Mouse (Mus musculus): ENCODE results near the gene Ttc13. TPM values are rescaled to one million over a fixed set of nuclear protein-coding genes. Genes with fewer than 3 reads are reported as not detected.

Ttc13 gene
- polyA plus RNA-seq, 1 experiment from 2014 or later, result 49.7 TPM

DNA sequence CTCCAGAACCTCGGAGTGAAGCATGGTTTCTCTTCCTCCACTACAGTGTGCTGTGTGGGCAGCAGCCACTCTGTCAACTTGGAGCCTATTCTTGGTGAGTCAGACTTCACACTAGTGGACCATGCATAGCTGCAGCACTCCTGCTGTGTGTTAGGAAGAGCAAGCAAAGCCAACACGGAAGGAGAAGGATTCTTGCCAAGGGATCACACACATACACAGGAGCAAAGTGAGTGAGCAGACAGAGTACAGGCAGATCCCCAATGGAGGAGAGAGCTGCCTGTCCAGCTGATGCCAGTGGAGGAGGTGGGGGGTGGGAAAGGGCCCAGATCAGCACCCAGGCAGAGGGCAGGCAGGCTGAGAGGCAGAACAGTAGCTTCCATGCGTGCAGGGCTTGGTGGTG is 19.6 kb downstream of the Ttc13 start:
- Histone ChIP-seq H3K4me3 (no peak overlapping the region), H3K4me1 (no peaks in the 10 kb centered on the region), H3K4me2 (no peak overlapping the region), H3K9ac (no peak overlapping the region), H3K9me3 (no peaks in the 10 kb centered on the region), H3K27ac (no peak overlapping the region), H3K27me3 (no peaks in the 10 kb centered on the region), H3K36me3 (peaks cover 13% of the 10 kb centered on the region)
- 65% methylated on average over 3 of the region's 3 CpGs for WGBS
- ATAC-seq (ENCODE audit: borderline replicate concordance, extremely low read depth, low FRiP score, low TSS enrichment), result no peak

DNA sequence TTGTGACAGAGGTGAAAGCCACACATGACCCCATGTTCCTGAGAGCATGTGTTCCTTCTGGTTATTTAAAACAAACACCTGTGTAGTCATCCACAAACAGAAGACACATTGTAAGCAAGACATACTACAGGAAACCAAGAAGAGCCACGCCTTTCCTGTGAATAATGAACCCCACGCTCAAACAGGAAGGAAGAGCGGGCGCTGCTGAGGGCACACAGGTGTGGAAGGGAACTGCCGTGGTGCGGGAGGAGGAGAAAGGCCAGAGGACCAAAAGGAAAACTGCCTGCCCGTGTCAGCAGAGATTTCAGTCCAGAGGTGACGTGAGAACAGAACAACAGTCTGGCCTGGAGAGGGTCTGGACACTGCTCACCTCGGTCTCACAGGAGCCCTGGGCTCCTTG is 20.8 kb downstream of the Ttc13 start:
- no peak overlapping the region for H3K4me2 ChIP-seq
- H3K9ac ChIP-seq, result no peak overlapping the region
- ATAC-seq (ENCODE audit: borderline replicate concordance, extremely low read depth, low FRiP score, low TSS enrichment), result no peak
- H3K4me3 ChIP-seq, result no peak overlapping the region
- no peaks in the 10 kb centered on the region for H3K27me3 ChIP-seq
- no peak overlapping the region for H3K27ac ChIP-seq
- no peaks in the 10 kb centered on the region for H3K9me3 ChIP-seq
- peaks cover 13% of the 10 kb centered on the region for H3K36me3 ChIP-seq
- WGBS, result 76% methylated on average over 9 of the region's 9 CpGs
- no peaks in the 10 kb centered on the region for H3K4me1 ChIP-seq

DNA sequence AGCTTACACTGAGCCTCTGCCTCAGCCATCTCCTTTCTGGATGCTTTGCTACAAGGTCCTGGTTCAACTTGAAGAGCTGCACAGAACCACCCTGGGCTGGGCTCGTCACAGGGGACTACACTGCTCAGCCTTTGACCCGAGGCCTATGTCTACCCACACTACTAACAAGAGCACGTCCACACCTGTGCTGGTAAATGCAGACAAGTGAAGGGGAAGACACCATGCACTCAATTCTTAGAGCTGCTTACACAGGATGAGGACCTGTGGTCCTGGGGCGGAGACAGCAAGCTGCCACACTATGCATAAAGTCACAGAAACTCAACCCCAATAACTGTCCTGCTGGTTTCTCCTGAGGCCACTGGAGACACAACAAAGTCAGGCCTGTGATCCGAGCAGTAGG is 21.5 kb downstream of the Ttc13 start:
- no peaks in the 10 kb centered on the region for H3K4me1 ChIP-seq
- no peaks in the 10 kb centered on the region for H3K9me3 ChIP-seq
- H3K4me3 ChIP-seq, result no peak overlapping the region
- no peak overlapping the region for H3K9ac ChIP-seq
- no peak overlapping the region for H3K27ac ChIP-seq
- 80% methylated on average over 5 of the region's 5 CpGs for WGBS
- no peaks in the 10 kb centered on the region for H3K27me3 ChIP-seq
- no peak overlapping the region for H3K4me2 ChIP-seq
- H3K36me3 ChIP-seq, result peaks cover 13% of the 10 kb centered on the region
- no peak for ATAC-seq (ENCODE audit: borderline replicate concordance, extremely low read depth, low FRiP score, low TSS enrichment)

DNA sequence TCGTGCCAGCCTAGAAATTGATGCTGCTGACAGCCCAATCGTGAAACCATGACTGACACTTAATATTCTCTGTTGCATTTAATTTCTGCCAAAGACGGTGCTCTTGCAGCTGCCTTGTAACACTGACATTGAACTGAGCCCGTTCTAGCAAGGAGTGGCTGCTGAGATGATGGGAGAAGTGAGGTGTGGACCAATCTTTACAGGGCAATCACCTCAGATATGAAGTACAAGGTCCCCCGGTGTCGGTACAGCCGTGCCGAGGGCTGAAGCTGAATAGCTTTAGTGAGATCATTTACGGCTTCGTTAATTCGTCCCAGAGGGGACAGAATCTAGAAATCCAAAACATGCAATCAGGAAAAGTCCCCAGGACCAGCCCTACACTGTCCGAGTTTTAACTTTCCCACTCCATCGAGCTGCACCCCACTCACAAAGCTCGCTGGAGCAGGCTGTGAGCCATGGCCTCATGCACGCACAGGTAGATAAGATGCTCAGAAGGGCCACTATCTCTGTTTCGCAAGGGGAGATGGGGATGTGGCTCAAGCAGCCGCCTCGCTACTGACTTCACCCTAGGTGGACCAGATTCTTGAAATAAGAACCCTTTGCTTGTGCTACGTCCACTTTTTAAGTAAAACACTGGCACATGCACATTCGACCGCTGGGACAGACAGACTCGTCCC is 26.2 kb downstream of the Ttc13 start:
- H3K4me1 ChIP-seq, result no peaks in the 10 kb centered on the region
- H3K9me3 ChIP-seq, result no peaks in the 10 kb centered on the region
- H3K4me3 ChIP-seq, result no peak overlapping the region
- H3K9ac ChIP-seq, result no peak overlapping the region
- H3K36me3 ChIP-seq, result peaks cover 16% of the 10 kb centered on the region
- no peak overlapping the region for H3K4me2 ChIP-seq
- 92% methylated on average over 22 of the region's 22 CpGs for WGBS
- H3K27me3 ChIP-seq, result no peaks in the 10 kb centered on the region
- H3K27ac ChIP-seq, result no peak overlapping the region
- no peak for ATAC-seq (ENCODE audit: borderline replicate concordance, extremely low read depth, low FRiP score, low TSS enrichment)

DNA sequence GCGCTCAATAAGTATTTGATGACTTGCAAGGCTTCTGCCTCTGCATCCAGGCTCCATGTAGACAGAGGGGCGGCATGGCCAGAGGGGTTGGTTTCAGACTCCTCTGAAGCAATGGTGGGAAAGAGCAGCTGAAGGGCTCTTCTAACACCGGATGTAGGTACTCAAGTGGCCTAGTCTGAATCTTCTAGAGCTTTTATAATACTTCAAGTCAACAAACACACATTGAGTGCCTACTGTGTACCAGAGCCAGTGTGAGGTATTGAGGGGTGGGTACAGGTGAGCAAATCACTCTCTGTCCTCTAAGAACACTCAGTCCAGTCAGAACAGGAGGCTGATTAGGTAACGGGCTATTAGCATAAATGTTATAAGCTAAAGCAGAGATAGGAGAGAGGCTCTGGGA is 30.1 kb downstream of the Ttc13 start:
- Histone ChIP-seq H3K9me3 (no peaks in the 10 kb centered on the region), H3K27ac (peak overlapping the region; percentile 60), H3K4me3 (no peak overlapping the region), H3K9ac (no peak overlapping the region), H3K36me3 (peaks cover 16% of the 10 kb centered on the region), H3K4me2 (no peak overlapping the region), H3K27me3 (no peaks in the 10 kb centered on the region), H3K4me1 (no peaks in the 10 kb centered on the region)
- WGBS, result 70% methylated on average over 4 of the region's 4 CpGs
- peak; percentile 69 for ATAC-seq (ENCODE audit: borderline replicate concordance, extremely low read depth, low FRiP score, low TSS enrichment)

DNA sequence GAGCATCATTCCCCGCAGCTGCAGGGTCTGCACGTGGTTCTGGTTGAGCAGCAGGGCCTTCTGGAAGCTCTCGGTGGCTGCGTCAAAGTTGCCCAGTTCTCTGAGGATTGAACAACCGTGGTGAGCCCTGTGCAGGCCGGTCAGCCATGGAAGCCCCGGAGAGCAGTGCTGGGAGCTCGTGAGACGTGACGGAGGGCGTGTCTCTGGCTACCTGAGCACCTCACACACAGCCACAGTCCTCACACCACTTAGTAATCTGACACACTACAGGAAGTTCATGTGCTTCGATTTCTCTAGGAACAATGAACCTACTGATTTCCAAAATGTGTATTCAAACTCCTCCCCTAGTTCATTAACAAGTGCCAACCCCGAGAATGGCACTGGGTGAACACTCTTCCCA is 32.9 kb downstream of the Ttc13 start:
- Histone ChIP-seq H3K27ac (no peak overlapping the region), H3K4me1 (no peaks in the 10 kb centered on the region), H3K9me3 (no peaks in the 10 kb centered on the region), H3K4me3 (no peak overlapping the region), H3K9ac (no peak overlapping the region), H3K4me2 (no peak overlapping the region), H3K27me3 (no peaks in the 10 kb centered on the region), H3K36me3 (peaks cover 31% of the 10 kb centered on the region)
- no peak for ATAC-seq (ENCODE audit: borderline replicate concordance, extremely low read depth, low FRiP score, low TSS enrichment)
- WGBS, result 70% methylated on average over 13 of the region's 13 CpGs

DNA sequence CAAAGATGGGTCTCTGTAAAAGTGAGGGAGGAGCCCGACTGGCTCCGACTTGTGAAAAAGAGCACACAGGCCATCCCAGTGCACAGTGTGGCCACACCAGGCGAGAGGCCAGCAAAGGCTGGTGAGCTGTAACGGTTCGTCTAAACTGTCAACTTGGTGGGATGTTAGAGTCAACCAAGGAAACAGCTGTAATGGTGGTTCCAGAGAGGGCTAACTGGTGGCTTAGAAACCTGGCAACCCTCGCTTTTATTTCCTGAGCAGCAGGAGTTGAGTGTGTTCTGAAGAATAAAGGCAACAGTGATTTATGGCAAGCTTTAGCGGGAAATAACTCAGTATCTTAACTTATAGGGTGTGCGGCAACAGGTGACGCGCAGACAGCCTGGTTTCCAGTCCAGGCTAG is 39.6 kb downstream of the Ttc13 start:
- H3K27me3 ChIP-seq, result no peaks in the 10 kb centered on the region
- WGBS, result 79% methylated on average over 10 of the region's 10 CpGs
- peaks cover 17% of the 10 kb centered on the region for H3K4me1 ChIP-seq
- peak overlapping the region; percentile 10; the same call in 1 of the 2 replicates for H3K27ac ChIP-seq
- H3K9me3 ChIP-seq, result no peaks in the 10 kb centered on the region
- ATAC-seq (ENCODE audit: borderline replicate concordance, extremely low read depth, low FRiP score, low TSS enrichment), result no peak
- H3K4me2 ChIP-seq, result no peak overlapping the region
- H3K36me3 ChIP-seq, result peaks cover 52% of the 10 kb centered on the region
- no peak overlapping the region for H3K9ac ChIP-seq
- no peak overlapping the region for H3K4me3 ChIP-seq

DNA sequence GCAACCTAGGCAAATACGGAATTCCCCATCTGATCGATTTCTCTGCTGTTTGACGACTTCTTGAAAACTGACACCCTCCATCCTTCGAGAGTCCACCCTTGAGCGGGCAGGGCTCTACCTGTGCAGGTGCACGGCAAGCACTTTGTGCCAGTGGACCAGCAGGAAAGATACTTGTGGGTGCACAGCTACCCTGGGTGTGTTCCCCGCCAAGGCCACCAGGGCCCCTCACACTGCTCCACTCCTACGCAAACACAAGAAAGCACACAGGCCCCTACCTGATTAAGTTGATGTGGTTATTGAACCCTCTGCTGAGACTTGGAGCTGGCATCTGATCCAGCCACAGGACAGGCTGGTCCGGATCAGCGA is 40.0 kb downstream of the Ttc13 start:
- peaks cover 18% of the 10 kb centered on the region for H3K4me1 ChIP-seq
- no peak overlapping the region for H3K4me2 ChIP-seq
- H3K27ac ChIP-seq, result peak overlapping the region; percentile 10; the same call in 1 of the 2 replicates
- H3K36me3 ChIP-seq, result peaks cover 50% of the 10 kb centered on the region
- no peaks in the 10 kb centered on the region for H3K9me3 ChIP-seq
- H3K27me3 ChIP-seq, result no peaks in the 10 kb centered on the region
- 58% methylated on average over 10 of the region's 10 CpGs for WGBS
- H3K9ac ChIP-seq, result no peak overlapping the region; the same call in 1 of the 2 replicates
- H3K4me3 ChIP-seq, result no peak overlapping the region
- ATAC-seq (ENCODE audit: borderline replicate concordance, extremely low read depth, low FRiP score, low TSS enrichment), result peak; percentile 53; the same call in 1 of the 2 replicates

DNA sequence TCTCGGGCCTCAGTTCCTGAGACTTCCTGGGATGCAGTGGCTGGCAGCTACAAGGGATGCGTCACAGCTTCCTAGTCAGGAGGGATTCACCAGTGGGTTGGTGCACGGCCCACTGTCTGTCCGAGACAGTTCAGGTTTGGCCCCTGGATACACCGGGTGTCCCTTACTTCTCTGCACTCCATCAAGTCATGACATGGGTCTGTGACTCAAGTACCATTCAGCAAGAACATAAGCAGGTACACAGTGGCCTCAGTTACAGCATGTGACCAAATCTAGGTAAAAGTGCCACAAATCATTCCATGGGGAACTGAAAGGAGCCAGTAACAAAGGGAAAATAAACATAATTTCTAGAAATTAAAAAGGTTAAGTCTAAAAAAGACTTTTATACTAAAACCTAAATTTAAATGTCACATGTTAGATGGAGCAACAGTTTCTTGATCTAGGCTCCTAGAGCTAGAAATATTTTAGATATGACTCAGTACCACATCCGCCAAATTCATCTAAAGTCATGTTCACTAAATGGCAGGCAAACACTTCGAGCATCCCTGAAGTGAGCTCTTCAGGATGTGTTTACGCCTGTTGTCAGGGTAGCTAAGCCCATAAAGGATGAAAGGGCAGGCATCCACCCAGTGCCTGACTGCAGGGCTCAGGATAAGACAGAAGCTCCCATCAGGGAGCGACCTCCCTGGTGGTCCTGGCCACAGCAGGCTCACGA is 40.5 kb downstream of the Ttc13 start:
- Histone ChIP-seq H3K4me1 (peaks cover 18% of the 10 kb centered on the region), H3K4me3 (no peak overlapping the region), H3K36me3 (peaks cover 45% of the 10 kb centered on the region), H3K9me3 (no peaks in the 10 kb centered on the region), H3K27ac (0 out of 2 replicates have a peak overlapping the region, but pooled peaks have one; percentile 10), H3K9ac (no peak overlapping the region), H3K27me3 (no peaks in the 10 kb centered on the region), H3K4me2 (no peak overlapping the region)
- ATAC-seq (ENCODE audit: borderline replicate concordance, extremely low read depth, low FRiP score, low TSS enrichment), result no peak
- 60% methylated on average over 10 of the region's 10 CpGs for WGBS

DNA sequence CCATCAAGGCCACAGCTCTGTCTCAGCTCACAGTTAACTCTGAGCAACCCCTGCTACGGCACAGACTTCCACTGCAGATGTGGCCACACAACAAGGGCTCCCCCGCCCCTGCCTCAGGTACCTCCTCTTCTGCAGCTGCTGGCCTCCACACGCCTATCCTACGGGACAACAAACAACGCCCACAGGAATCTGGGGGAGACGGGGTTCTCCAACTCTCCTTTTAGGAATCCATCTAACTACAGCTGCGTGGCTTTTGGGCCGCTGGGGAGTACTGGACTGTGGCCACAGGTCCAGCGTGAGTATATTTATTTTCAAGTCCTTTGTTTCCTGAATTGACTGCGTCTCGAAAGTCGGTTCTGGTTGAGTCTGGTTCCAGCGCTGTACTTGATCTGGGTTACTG is 43.5 kb downstream of the Ttc13 start:
- no peak for ATAC-seq (ENCODE audit: borderline replicate concordance, extremely low read depth, low FRiP score, low TSS enrichment)
- Histone ChIP-seq H3K36me3 (peaks cover 41% of the 10 kb centered on the region), H3K27ac (no peak overlapping the region), H3K27me3 (no peaks in the 10 kb centered on the region), H3K4me2 (no peak overlapping the region), H3K9ac (no peak overlapping the region), H3K9me3 (no peaks in the 10 kb centered on the region), H3K4me3 (no peak overlapping the region), H3K4me1 (peaks cover 18% of the 10 kb centered on the region)
- 92% methylated on average over 13 of the region's 13 CpGs for WGBS

DNA sequence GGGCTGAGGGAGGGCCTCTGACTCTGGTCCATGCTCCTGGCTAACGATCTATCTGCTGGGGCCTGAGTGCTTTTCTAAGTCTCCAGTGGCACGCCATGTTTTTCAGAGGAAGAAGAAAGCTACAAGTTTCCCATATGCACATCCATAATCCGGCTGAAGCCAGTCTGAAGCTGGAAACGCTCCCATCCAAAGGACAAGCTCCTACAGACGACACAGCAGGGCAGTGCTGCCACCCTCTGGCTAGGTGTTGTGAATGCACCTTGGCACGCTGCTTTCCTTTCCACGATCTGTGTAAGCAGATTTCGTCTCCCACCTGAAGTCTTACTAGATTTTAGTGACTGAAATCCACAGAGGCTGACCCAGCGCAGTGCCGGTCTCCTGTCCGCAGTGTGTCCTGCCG is 44.3 kb downstream of the Ttc13 start:
- ATAC-seq (ENCODE audit: borderline replicate concordance, extremely low read depth, low FRiP score, low TSS enrichment), result peak; percentile 80; the same call in 1 of the 2 replicates
- Histone ChIP-seq H3K9me3 (no peaks in the 10 kb centered on the region), H3K27me3 (no peaks in the 10 kb centered on the region), H3K36me3 (peaks cover 43% of the 10 kb centered on the region), H3K27ac (no peak overlapping the region), H3K9ac (peak overlapping the region; percentile 24; the same call in 1 of the 2 replicates), H3K4me1 (peaks cover 18% of the 10 kb centered on the region), H3K4me3 (no peak overlapping the region), H3K4me2 (no peak overlapping the region)
- 43% methylated on average over 12 of the region's 12 CpGs for WGBS

DNA sequence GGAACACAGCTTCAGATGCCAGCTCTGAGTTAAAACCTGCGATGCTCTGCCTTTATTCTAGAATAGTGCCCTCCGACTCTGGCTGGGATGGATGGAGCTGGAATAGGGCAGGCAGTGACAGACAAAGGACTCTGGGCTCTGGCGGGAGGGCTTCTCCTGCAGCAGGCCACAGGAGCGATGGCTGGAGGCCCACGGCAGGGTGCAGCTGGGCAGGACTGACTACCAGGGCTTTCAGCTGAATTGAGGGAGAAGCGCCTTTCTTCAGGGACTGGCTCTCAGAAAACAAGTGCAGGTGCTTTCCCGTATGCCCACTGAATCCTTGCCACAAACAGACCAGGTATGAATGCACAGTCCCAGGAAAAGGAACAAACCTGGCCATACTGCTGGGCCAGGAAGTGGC is 44.7 kb downstream of the Ttc13 start:
- no peaks in the 10 kb centered on the region for H3K9me3 ChIP-seq
- H3K27ac ChIP-seq, result no peak overlapping the region
- WGBS, result 85% methylated on average over 7 of the region's 7 CpGs
- peaks cover 45% of the 10 kb centered on the region for H3K36me3 ChIP-seq
- no peak overlapping the region for H3K4me3 ChIP-seq
- no peak for ATAC-seq (ENCODE audit: borderline replicate concordance, extremely low read depth, low FRiP score, low TSS enrichment)
- no peaks in the 10 kb centered on the region for H3K27me3 ChIP-seq
- no peak overlapping the region for H3K4me2 ChIP-seq
- peaks cover 15% of the 10 kb centered on the region for H3K4me1 ChIP-seq
- H3K9ac ChIP-seq, result peak overlapping the region; percentile 24; the same call in 1 of the 2 replicates

All from lung, embryonic 15.5 days (tissue).